Mouse (Mus musculus): ENCODE results near the gene Cmss1.

- TF ChIP-seq POLR2A (IDR thresholded peaks at IDR 0.05; ENCODE audit: low read depth, low read length) (no peak), CTCF (IDR thresholded peaks at IDR 0.05; ENCODE audit: extremely low read depth, insufficient read length, insufficient replicate concordance, low read depth, low read length) (no peak)
Measured at GRCm38 (mm10) chr16:57301512-57302115, 305.1 kb downstream of the Cmss1 start.

All from small intestine, adult 2 months (tissue).